Mouse (Mus musculus) urinary bladder, adult 18-20 months (tissue): ENCODE data around the gene Gm14698.
A peak's percentile ranks its signal among the peaks of the same experiment; 100 is the strongest.
"Not testable (repeated sequence)": the region's sequence is repeated elsewhere in the genome, so short reads cannot be mapped to it uniquely, and the experiment has no call there.

Experiments used
- DNase-seq, 2 experiments: peaks; one replicate each; pipeline ENCODE4 v3.0.0; 2022; ENCODE audit warnings: low spot score in 2 of 2, mixed read lengths in 2 of 2

The Gm14698 gene

DNA sequence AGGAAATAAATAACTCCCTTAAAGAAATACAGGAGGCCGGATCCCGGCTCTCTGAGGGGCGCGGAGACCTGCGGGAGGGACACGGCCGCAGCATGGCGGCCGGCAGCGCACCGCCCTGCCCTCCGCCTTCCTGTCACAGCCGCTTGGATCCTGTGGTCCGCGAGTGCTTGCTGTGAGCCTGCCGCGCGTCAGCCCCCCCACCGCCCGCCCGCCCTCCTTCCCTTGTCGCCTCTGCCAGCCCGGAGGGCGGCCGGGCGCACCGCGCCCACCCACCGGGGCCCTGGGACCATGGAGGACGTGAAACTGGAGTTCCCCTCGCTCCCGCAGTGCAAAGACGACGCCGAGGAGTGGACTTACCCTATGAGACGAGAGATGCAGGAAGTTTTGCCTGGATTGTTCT lies at the start of gene Gm14698:
Gm14698 (plus strand) TSS at position 35 of the 400 bp plus-strand sequence.
- peak in 1 of 2 experiments; percentile 6 for DNase-seq

DNA sequence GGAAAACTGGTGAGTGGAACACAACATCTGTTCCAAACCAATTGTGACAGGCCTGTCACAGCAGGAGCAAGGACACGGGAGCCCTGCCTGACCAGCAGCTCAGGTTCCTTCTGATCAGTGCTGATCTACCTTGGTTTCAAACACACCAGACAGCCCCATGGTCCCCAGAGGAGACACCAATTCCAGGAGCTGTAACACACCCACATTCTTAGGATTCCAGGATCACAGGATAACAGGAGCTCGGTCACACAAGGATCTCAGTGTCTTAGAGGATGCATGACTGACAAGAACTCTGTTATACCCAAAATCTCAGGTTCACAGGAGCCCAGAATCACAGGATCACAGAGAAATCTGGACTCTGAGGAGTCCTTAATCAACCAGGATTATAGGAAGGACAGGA lies 444 bp upstream of the Gm14698 start:
- DNase-seq = not testable (repeated sequence)

DNA sequence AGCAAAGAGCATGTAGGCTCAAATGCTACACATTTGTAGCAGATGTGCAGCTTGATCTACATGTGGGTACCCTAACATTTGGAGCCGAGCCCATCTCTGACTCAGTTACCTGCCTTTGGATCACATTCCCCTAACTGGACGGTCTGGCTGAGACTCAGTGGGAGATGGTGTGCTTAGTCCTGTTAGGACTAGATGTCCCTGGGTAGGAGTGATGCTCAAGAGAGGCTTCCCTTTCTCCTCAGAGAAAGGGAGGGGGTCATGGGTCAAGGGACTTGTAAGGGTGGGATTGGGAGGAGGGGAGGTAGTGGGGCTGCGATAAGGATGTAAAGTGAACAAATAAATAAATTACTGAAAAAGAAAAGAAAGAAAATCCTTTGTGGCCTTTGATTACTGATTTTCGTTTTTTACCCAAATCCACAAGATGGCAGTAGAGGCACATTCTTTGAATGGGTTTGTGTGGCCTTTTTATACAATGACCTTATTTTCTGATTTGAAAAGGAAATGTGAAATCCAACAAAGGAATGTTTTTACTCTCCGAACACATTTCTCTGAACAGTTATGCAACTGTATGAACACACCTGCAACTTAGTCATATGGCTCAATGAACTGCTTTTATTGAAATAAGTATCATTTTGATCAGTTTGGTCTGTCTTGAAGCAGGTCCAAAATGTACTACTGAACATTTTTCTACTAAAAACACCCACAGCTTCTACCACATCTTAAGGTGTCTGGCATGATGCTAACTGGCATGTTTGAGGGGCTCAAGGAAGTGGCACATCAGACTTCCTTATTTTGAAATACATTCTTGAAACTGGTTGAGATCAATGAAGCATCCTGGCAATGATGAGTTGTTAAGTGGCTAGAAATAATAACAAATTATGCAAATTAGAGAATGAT lies 18.9 kb downstream of the Gm14698 start:
- DNase-seq = no peak

DNA sequence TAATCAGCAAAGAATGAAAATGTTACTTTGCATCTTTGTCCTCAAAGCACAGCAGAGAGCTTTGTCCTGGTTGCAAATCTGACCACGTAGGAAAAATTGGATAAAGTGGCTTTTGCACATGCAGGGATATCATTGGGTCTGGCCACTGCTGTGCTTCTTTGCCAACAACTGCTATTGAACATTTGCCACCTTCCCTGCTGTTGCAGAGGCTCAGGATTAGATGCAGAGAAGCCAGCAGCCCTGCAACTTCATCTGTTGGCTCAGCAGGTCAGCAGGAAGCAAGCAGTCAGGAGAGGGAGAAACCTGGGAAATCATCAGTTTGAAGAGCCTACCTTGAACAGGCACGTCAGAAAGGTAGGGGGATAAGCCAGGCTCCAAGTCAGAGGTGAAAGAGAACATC lies 44.3 kb downstream of the Gm14698 start:
- no peak for DNase-seq
